Mouse (Mus musculus): ENCODE data around the gene Itga7.

DNA sequence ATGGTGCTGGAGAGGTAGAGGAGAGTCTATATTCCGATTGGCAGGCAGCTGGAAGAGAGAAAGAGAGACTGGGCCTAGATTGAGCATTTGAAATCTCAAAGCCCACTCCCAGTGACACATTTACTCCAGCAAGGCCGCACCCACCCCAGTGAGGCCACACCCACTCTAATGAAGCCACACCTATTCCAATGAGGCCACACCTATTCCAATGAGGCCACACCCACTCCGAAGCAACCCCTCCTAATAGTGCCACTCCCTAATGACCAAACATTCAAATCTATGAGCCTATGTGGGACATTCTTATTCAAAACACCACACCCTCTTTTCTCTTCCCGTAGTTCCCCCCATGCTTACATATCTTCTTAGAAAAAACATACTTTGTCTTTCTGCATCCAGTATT, 13.9 kb downstream of the Itga7 start:
- TF ChIP-seq POLR2A (IDR thresholded peaks at IDR 0.05; ENCODE audit: low read depth, low read length) (no peak), CTCF (conservative IDR thresholded peaks at IDR 0.05; ENCODE audit: insufficient read depth, insufficient read length, low read depth, low read length) (no peak)

All from kidney, adult 2 months (tissue).